8 mouse cellular contexts compared by ENCODE assay signal in the genomic region with DNA sequence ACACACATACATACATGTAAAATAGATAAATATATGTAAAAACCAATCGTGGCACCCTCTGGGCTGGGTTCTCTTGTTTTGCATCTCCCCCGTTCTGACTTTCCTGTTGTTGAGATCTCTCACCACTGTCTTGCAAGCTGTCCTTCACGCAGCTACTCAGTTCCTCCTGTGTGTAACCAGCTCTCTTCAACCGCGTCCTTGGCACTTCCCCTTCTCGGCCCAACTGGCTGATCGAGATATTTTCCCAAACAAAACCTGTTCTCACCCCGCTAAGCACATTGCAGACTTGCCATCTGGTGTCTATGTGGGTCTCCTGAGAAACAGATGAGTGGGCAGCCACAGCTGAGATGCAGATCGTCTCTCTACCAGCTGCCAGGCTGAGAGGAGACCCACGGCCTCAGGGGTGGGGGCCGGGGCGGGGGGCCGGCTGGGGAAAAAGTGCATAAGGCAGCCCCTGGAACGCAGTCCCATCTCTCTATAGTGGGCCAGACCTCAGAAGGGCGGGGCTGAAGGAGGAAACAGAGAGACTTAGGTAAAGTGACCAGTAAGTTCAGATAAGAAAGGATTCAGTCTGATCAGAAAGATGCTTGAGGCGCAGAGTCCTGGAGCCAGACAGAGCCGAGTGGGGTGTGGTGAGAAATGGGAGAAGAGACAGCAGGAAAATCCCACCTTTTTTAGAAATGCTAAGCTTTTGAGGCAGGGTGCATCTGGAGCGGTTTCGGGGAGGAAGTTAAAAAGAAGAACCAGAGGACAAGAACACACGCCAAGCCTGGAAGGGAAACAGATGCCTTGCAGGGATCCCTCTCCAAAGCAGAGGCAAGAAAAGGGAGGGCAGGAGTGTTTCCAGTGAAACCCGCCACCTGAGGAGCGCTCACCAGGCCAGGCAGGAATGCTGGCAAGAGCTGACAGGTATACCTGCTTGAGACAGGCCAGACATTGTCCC. TPM values are rescaled to one million over a fixed set of nuclear protein-coding genes. Genes with fewer than 3 reads are reported as not detected.
DNase-seq lines count a peak whose midpoint lies in the region; ATAC-seq and TF ChIP-seq lines count a peak whose summit lies in the region.

No protein-coding gene starts in this region.

- TF ChIP-seq EP300 in heart, adult 2 months (IDR thresholded peaks at IDR 0.05; ENCODE audit: insufficient read depth, low read depth, low read length), result no peak
- no peak for TF ChIP-seq EP300 in liver, embryonic 14.5 days (IDR thresholded peaks at IDR 0.05; ENCODE audit: low read depth)

- H3K9me3 ChIP-seq in forebrain, postnatal 0 days (ENCODE audit: low read length), result no peaks in the 10 kb centered on the region
- H3K9me3 ChIP-seq in liver, embryonic 14.5 days (ENCODE audit: control insufficient read depth, low read length), result no peaks in the 10 kb centered on the region
- H3K9me3 ChIP-seq in neural tube, embryonic 12.5 days, result no peaks in the 10 kb centered on the region

- TF ChIP-seq CTCF in heart, adult 2 months (IDR thresholded peaks at IDR 0.05), result no peak
- TF ChIP-seq CTCF in forebrain, postnatal 0 days (IDR thresholded peaks at IDR 0.05; ENCODE audit: low read depth), result no peak
- TF ChIP-seq CTCF in liver, embryonic 14.5 days (IDR thresholded peaks at IDR 0.05; ENCODE audit: low read depth), result no peak

- no peak overlapping the region for H3K4me3 ChIP-seq in heart, adult 2 months
- no peak overlapping the region for H3K4me3 ChIP-seq in forebrain, postnatal 0 days (ENCODE audit: low read depth, low read length)
- no peak overlapping the region for H3K4me3 ChIP-seq in liver, embryonic 14.5 days (ENCODE audit: insufficient read depth in 1 of 2, low read depth in 2 of 2, low read length in 2 of 2)
- H3K4me3 ChIP-seq in neural tube, embryonic 12.5 days, result no peak overlapping the region

- no peaks in the 10 kb centered on the region for H3K79me2 ChIP-seq in heart, adult 2 months (replicated peaks; ENCODE audit: control insufficient read depth, insufficient read depth, low read length)

- DNase-seq in heart, adult 2 months, result peak; percentile 30 to 69
- DNase-seq in heart, postnatal 10 days, result no peak
- peak; percentile 38 for DNase-seq in adrenal gland, postnatal 25 days
- DNase-seq in forebrain, postnatal 0 days, result peak; percentile 77
- DNase-seq in layer of hippocampus, adult 18-20 months (ENCODE audit: low spot score in 2 of 2), result peak; percentile 76 to 88
- no peak for DNase-seq in liver, embryonic 14.5 days (ENCODE audit: low read depth in 3 of 3, low spot score in 3 of 3)
- peak; percentile 22 to 58 for DNase-seq in thymus, adult 18-20 months

- 42% methylated on average over 22 of the region's 22 CpGs for WGBS in heart, adult 2 months
- 28% methylated on average over 22 of the region's 22 CpGs for WGBS in forebrain, postnatal 0 days
- 12% methylated on average over 22 of the region's 22 CpGs for WGBS in liver, embryonic 14.5 days (ENCODE audit: insufficient replicate concordance)
- 45% methylated on average over 22 of the region's 22 CpGs for WGBS in neural tube, embryonic 12.5 days

- ATAC-seq in forebrain, postnatal 0 days, result peak; percentile 80
- no peak for ATAC-seq in liver, embryonic 14.5 days (ENCODE audit: insufficient read depth)
- ATAC-seq in neural tube, embryonic 12.5 days (ENCODE audit: low FRiP score, low read depth), result peak; percentile 52; the same call in 1 of the 2 replicates

- no peak overlapping the region for H3K27ac ChIP-seq in heart, adult 2 months
- peak overlapping the region; percentile 54; the same call in 1 of the 2 replicates for H3K27ac ChIP-seq in forebrain, postnatal 0 days (ENCODE audit: low read depth, low read length)
- H3K27ac ChIP-seq in liver, embryonic 14.5 days, result peak overlapping the region; percentile 55
- H3K27ac ChIP-seq in neural tube, embryonic 12.5 days, result 0 out of 2 replicates have a peak overlapping the region, but pooled peaks have one; percentile 0

- no peaks in the 10 kb centered on the region for H3K4me1 ChIP-seq in heart, adult 2 months (ENCODE audit: control insufficient read depth, insufficient read depth, low read length)
- 0 out of 2 replicates have a peak, but pooled peaks cover 3% of the 10 kb centered on the region for H3K4me1 ChIP-seq in forebrain, postnatal 0 days (ENCODE audit: insufficient read depth)
- peaks cover 42 to 53% of the 10 kb centered on the region in 2 experiments for H3K4me1 ChIP-seq in liver, embryonic 14.5 days (replicated peaks; ENCODE audit: control insufficient read depth in 2 of 2, insufficient read depth in 2 of 2, low read length in 1 of 2)
- H3K4me1 ChIP-seq in neural tube, embryonic 12.5 days, result peaks cover 13% of the 10 kb centered on the region; the same call in 1 of the 2 replicates

- TF ChIP-seq POLR2A in heart, adult 2 months (IDR thresholded peaks at IDR 0.05; ENCODE audit: insufficient read depth, low read depth, low read length), result no peak

- no peak overlapping the region for H3K9ac ChIP-seq in heart, adult 2 months (ENCODE audit: low read depth, low read length)
- H3K9ac ChIP-seq in forebrain, postnatal 0 days, result no peak overlapping the region
- H3K9ac ChIP-seq in liver, embryonic 14.5 days (replicated peaks), result peak overlapping the region; percentile 2; the same call in 1 of the 2 replicates
- 0 out of 2 replicates have a peak overlapping the region, but pooled peaks have one; percentile 13 for H3K9ac ChIP-seq in neural tube, embryonic 12.5 days

- H3K27me3 ChIP-seq in heart, adult 2 months (ENCODE audit: control insufficient read depth, insufficient read depth, low read length), result no peaks in the 10 kb centered on the region
- no peaks in the 10 kb centered on the region for H3K27me3 ChIP-seq in forebrain, postnatal 0 days (ENCODE audit: insufficient read depth, low read length)
- H3K27me3 ChIP-seq in liver, embryonic 14.5 days (ENCODE audit: control insufficient read depth, insufficient read depth, low read length), result no peaks in the 10 kb centered on the region
- H3K27me3 ChIP-seq in neural tube, embryonic 12.5 days (replicated peaks), result no peaks in the 10 kb centered on the region

- H3K4me2 ChIP-seq in forebrain, postnatal 0 days (ENCODE audit: low read depth), result no peak overlapping the region
- H3K4me2 ChIP-seq in liver, embryonic 14.5 days (ENCODE audit: low read depth), result peak overlapping the region; percentile 37
- H3K4me2 ChIP-seq in neural tube, embryonic 12.5 days (replicated peaks), result peak overlapping the region; percentile 7; the same call in 1 of the 2 replicates

- H3K36me3 ChIP-seq in heart, adult 2 months (ENCODE audit: control insufficient read depth, insufficient read depth, low read length), result no peaks in the 10 kb centered on the region
- H3K36me3 ChIP-seq in forebrain, postnatal 0 days (ENCODE audit: insufficient read depth), result no peaks in the 10 kb centered on the region
- no peaks in the 10 kb centered on the region for H3K36me3 ChIP-seq in liver, embryonic 14.5 days (replicated peaks; ENCODE audit: control insufficient read depth, insufficient read depth, low read depth)
- H3K36me3 ChIP-seq in neural tube, embryonic 12.5 days, result no peaks in the 10 kb centered on the region

- intact Hi-C loops in heart, adult 2 months (cut with DNase I), result loop anchor here (5.0 kb wide), 2 partner anchors 154 to 234 kb away; no protein-coding TSS in a partner anchor
- intact Hi-C loops in heart, postnatal 10 days (cut with DNase I), result no loop called here

RNA-seq across cellular contexts. Expression of a gene that starts 28.4 kb away (rescaled TPM):
- 1,000 to 10,000 TPM; 1,877 to 2,293 TPM for total RNA-seq in heart, adult 2 months (2021)
- 1,651 and 1,954 TPM in 2 replicates for polyA plus RNA-seq in heart, adult 2 months (2012; rRNA removed)
- total RNA-seq in heart, postnatal 10 days (2021), result 1,000 to 10,000 TPM; 1,610 to 1,731 TPM
- total RNA-seq in adrenal gland, postnatal 25 days (2021), result 152 and 173 TPM in 2 replicates
- total RNA-seq in forebrain, postnatal 0 days (2014; rRNA removed), result 143 and 145 TPM in 2 replicates
- polyA plus RNA-seq in forebrain, postnatal 0 days (2015; fragmentation: Nextera tagmentation; extraction: Ambion mirVana), result 110 and 128 TPM in 2 replicates
- 10 to 100 TPM; 65.3 to 66.5 TPM for total RNA-seq in layer of hippocampus, adult 18-20 months (2021)
- polyA plus RNA-seq in liver, embryonic 14.5 days (2012; rRNA removed), result 83.7 and 88.2 TPM in 2 replicates
- 128 and 132 TPM in 2 replicates for polyA plus RNA-seq in liver, embryonic 14.5 days (2014; fragmentation: Nextera tagmentation; extraction: Ambion mirVana)
- polyA plus RNA-seq in neural tube, embryonic 12.5 days (2016; fragmentation: Nextera tagmentation; extraction: Ambion mirVana), result 299 and 313 TPM in 2 replicates

RNA-seq across cellular contexts. Expression of a gene that starts 43.0 kb away (rescaled TPM):
- total RNA-seq in heart, adult 2 months (2021), result 10 to 100 TPM; 10.5 to 11.4 TPM
- polyA plus RNA-seq in heart, adult 2 months (2012; rRNA removed), result 10.5 and 12.3 TPM in 2 replicates
- total RNA-seq in heart, postnatal 10 days (2021), result 10 to 100 TPM; 14.7 to 16.6 TPM
- total RNA-seq in adrenal gland, postnatal 25 days (2021), result 68.9 and 70.0 TPM in 2 replicates
- 24.5 and 35.6 TPM in 2 replicates for total RNA-seq in forebrain, postnatal 0 days (2014; rRNA removed)
- polyA plus RNA-seq in forebrain, postnatal 0 days (2015; fragmentation: Nextera tagmentation; extraction: Ambion mirVana), result 17.0 and 22.4 TPM in 2 replicates
- total RNA-seq in layer of hippocampus, adult 18-20 months (2021), result 10 to 100 TPM; 22.0 to 23.6 TPM
- 6.1 and 6.4 TPM in 2 replicates for polyA plus RNA-seq in liver, embryonic 14.5 days (2012; rRNA removed)
- 8.5 and 9.9 TPM in 2 replicates for polyA plus RNA-seq in liver, embryonic 14.5 days (2014; fragmentation: Nextera tagmentation; extraction: Ambion mirVana)
- polyA plus RNA-seq in neural tube, embryonic 12.5 days (2016; fragmentation: Nextera tagmentation; extraction: Ambion mirVana), result 18.9 and 20.5 TPM in 2 replicates

Comparison
In these comparisons a context has a peak if more than half of its experiments do, and no peak if none do; other contexts are left out.
1. DNase-seq: peak in heart, adult 2 months (2 of 2), adrenal gland, postnatal 25 days (single experiment), forebrain, postnatal 0 days (single experiment), layer of hippocampus, adult 18-20 months (2 of 2) and thymus, adult 18-20 months (2 of 2); none in heart, postnatal 10 days (0 of 2) and liver, embryonic 14.5 days (0 of 3).
2. H3K9ac ChIP-seq: peak in liver, embryonic 14.5 days (single experiment) and neural tube, embryonic 12.5 days (single experiment); none in heart, adult 2 months (single experiment) and forebrain, postnatal 0 days (single experiment).